Mouse (Mus musculus): ENCODE data around the gene Thap4.
A peak's percentile ranks its signal among the peaks of the same experiment; 100 is the strongest.
"Not testable (repeated sequence)": the region's sequence is repeated elsewhere in the genome, so short reads cannot be mapped to it uniquely, and the experiment has no call there.

Gene Thap4

GRCm38 (mm10) chr1:93754573-93755290 lies at the start of gene Thap4:
Gene Thap4, minus strand, starts transcription at chr1:93754864.
- DNase-seq: peak; percentile 97

GRCm38 (mm10) chr1:93803556-93804507 lies 49.2 kb upstream of the Thap4 start, which contains the start of gene Ing5:
Gene Ing5, plus strand, starts transcription at chr1:93803965.
- peak; percentile 100 for DNase-seq

DNA sequence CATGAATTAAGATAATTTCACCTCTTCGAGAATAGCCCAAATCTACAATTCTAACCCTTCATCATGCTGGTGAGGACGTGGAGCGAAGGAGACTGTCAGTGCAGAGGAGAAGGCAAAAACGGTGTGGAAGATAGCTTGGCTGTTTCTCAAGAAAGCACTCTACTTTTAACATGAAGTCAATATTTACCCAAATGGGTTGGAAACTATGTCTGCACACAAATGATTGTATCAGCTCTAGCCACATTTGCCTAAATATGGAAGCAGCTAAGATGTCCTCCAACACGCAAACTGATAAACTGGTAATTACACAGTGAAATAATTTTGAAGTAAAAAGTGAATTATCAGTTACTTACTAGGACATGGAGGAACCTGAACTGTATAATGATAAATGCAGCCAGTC lies 48.1 kb upstream of the Thap4 start:
- no peak for DNase-seq

DNA sequence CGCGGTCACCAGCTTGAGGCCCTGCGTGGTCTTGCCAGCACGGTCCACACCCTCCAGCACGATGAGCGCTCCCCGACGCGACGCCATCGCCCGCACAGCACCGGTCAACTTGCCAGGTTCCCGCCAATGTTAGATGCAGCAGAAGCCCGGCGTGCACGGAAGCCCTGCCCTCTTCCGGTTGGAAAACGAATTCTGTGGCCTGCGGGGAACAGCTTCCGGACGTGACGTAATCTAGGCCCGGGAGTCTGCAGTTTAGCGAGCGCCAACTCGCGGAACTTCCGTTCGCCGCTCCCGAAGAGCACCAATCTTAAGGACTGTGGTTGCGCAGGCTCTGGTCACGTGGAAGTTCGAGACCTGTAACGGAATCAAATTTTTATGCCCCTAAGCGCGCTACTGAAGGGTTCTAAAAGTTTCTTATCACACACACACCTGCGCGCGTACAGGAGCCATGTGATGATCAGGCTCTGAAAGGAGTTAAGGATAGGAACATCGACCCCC lies 47.1 kb upstream of the Thap4 start, which contains the start of gene Dtymk:
Dtymk (minus strand) TSS at position 194 of the 498 bp plus-strand sequence.
- peak; percentile 95 for DNase-seq

GRCm38 (mm10) chr1:93800670-93801503 lies 46.2 kb upstream of the Thap4 start:
- DNase-seq: no peak

GRCm38 (mm10) chr1:93795886-93796285 lies 41.2 kb upstream of the Thap4 start:
- no peak for DNase-seq

DNA sequence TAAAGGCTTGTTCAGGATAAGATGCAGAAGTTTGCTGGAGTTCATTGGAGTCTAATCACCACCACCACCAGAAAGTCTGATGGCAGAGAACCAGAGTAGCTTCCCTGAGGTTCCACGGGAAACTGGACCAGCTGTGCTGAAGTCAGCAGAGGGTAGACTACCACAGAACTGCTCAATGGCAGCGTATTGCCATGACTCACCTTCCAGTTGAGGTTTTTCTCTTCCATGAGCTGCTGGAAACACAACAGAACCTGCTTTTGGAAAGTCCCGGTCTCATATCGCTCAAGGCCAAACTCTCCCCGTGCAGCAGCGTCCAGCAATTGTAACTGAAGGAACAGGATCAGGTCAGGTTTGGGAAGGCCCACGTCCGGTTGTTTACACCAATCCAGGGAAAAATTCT lies 39.9 kb upstream of the Thap4 start:
- no peak for DNase-seq

- DNase-seq: peak; percentile 23
These were observed 32.2 kb upstream of the Thap4 start for GRCm38 (mm10) chr1:93786912-93787311.

DNA sequence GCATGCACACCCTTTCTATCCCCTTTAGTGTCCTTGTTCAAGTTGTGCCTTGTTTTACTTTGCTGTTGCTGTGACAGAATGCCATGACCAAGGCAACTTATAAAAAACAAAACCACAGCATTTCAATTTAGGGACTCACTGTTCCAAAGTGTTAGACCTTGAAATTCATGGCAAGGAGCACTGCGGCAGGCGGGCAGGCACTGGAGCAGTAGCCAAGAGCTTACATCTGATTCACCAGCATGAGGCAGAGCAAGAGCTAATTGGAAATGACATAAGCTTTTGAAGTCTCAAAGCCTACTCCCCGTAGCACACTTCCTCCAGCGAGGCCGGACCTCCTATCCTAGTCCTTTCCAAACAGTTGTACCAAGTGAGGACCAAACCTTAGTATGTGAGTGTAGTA lies 22.0 kb upstream of the Thap4 start:
- DNase-seq: no peak

DNA sequence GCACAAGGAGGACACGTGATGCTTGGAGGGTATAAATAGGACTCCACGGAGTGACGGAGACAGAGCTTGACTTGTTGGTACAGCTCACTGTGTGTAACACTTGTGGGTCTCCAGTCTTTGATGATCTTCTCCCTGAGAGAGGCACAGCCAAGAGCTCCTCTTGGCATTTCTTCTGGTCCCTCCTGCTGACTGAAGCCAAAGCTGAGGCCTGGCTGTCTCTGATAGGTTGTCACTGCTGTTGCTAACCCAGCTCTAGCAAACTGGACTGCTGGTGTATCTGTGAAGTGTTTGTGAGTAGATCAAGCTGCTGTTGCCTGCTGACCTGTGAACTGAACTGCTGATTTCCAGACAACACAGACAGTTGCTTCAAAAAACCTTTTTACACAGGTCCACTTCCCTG lies 15.2 kb upstream of the Thap4 start:
- no peak for DNase-seq

- no peak for DNase-seq
These were observed 12.9 kb upstream of the Thap4 start for GRCm38 (mm10) chr1:93767600-93767999.

DNA sequence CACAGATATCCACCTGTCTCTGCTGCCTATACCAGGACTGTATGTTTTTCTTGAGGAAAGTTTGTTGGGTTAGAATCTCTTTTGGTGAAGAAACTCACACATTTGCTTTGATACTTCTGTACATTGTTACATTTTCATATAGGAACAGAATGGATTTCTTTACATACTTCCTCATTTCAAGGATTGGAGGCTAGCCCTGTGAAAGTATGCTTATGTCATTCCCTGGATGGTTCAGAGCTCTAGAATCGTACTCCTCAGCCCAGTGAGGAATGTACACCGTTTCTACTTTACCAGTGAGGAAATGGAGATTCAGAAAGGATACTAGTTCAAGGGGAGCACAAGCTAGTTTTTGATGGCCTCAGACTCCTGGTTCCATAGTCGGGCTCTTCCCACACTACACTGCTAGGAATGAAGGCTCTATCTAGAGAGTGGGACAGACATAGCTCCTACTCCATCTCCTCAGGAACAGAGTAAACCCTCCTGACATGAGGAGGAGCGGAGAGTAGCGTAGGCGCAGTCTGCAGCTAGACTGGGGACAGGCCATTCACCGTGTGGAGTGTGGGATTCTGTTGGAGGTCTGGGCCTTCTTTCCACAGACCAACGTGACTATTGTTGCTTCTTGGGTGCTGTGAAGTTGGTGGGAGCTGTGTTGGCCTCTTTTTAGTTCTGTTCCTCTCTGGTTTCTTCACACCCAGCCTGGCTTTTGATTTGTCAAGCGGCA lies 10.4 kb upstream of the Thap4 start:
- no peak for DNase-seq

- not testable (repeated sequence) for DNase-seq
These were observed 8.9 kb upstream of the Thap4 start for GRCm38 (mm10) chr1:93763531-93763930.

DNA sequence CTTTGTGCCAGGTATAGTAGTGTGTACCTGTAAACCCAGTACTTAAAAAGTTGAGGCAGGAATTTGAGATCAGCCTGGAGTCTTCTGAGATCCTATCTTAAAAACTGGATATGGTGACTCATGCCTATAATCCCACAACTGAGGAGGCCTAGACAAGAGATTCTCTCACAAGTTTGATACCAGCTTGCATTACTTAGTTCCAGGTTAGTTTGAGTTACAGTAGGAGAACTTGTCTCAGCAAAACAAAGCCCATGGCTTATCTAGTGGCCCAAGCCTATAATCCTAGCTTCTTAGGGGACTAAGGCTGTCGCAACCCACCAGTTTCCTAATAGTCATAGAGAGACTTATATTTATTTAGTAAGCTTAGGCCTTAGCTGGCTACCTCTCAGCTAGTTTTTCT lies 5.4 kb upstream of the Thap4 start:
- DNase-seq: no peak

- DNase-seq: no peak
These were observed 1.5 kb upstream of the Thap4 start for GRCm38 (mm10) chr1:93756154-93756553.

DNA sequence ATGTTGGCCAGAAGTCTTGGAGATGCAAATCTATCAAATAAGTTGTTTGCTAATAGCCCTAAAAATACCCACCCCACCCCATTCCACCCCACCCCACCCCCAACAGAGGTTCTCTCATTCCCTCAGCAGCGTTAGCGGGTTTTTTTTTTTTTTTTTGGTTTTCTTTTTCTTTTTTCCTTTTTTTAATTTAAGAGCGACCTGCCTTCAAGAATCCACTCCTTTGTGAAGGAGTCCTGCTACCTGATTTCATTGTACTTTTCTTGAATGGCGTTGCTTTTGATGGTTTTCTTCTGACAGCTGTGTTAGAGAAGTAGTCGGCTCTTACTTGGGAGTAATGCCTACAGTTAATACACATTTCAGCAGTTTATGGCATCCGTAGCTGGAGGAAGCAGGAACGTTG lies 954 bp upstream of the Thap4 start:
- DNase-seq: no peak

DNA sequence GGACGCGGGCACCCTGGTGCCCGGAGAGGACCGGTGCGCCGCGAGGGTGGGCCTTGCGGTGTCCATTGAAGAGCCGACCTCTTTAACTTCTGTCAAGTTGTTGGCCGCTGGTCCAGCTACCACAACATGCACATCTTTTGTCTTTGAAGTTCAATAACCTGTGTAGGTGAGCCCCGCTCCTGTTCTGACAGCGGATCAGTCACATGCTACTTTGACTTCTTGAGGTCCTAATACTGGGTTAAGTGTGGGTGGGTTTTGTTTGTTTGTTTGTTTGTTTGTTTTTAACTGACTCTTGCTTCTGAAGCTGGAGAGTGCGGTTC lies 587 bp upstream of the Thap4 start:
- DNase-seq: no peak

DNA sequence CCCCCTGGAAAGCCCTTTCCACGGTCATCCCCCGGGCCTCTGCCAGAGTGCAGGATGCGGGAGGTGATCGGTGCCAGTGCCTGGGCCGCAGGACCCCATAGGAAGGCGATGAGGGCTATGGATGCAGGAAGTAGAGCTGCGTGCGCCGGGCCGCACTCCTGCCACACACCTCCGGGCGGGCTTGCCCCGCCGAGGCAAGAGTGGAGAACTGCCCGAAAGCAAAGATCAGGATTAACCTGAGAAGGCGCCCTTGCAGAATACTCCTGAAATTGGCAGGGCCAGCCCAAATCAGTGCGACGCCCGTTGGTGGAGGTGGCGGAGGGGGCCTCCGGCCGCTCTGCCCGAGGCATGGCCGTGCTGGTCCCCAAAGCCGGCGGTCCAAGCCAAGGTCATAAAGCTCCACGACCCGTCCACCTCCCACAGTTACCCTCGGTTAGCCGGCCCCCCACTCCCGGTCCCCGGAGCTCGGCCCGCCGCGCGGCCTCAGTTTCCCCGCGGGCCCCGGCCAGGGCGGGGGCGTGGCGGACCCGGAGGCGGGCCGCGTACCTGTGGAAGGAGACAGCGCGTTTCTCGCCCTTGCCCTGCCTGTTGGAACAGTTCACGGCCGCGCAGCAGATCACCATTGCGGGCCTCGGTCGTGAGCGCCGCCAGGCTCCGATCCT lies 622 bp downstream of the Thap4 start:
- peak; percentile 53 for DNase-seq

DNA sequence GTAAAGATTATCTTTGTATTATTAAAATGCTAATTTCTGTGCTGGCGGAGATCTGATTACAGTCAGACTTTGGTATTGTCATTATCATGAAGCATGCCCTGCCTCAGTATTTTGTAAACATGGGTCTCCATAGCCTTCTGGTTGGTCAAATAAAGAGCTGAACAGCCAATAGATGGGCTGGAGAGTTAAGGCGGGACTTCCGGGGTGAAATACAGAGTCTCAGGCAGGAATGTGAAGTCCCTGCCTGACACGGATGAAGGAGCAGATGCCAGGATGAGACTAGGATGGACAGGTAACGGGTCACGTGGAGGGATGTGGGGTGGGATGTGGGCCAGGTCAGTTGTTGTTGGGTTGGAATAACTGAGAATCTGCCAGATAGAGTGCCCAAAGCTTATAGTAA lies 3.4 kb downstream of the Thap4 start, which contains the start of gene Atg4b:
Atg4b (plus strand) TSS at position 211 of the 400 bp plus-strand sequence.
- no peak for DNase-seq

- DNase-seq: no peak
These were observed 6.1 kb downstream of the Thap4 start for GRCm38 (mm10) chr1:93748539-93748938.

DNA sequence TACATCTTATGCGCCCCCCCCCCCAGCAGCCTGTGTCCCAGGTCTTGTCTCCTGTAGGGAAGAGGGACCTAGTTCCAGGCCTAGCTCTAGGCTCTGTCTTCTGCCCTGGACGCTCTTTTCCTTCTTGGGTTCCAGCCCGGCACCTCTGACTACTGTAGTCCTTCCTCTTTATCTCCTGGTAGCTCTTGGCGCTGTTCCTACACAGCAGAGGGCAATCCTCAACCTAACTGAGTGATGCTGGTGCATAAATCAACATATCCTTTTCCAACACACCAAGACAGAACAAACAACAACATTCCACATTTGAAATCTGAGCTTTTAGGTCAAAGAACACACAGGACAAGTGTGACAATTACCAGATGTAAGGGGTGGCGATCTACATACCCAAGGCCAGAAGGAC lies 8.5 kb downstream of the Thap4 start:
- peak; percentile 25 for DNase-seq

DNA sequence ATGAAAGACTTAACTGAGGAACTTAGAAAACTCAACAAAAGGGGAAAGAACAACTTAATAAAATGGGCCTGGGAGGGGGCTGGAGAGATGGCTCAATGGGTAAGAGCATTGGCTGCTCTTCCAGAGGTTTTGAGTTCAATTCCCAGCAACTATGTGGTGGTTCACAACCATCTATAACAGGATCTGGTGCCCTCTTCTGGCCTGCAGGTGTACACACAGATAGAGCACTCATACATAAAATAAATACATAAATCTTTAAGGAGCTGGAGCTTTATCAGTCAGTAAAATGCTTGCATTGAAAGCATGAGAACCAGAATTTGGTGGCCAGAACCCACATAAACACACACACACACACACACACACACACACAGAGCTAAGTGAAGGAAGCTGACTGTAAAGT lies 11.8 kb downstream of the Thap4 start:
- DNase-seq: no peak
